Mouse (Mus musculus) WW6 (cell line): Measurements from ENCODE around the gene Slc52a3.

Source experiments
- DNase-seq: peaks from one replicate; pipeline ENCODE4 v3.0.0-alpha.2; 2013; ENCODE audit warnings: low read depth, low spot score

The Slc52a3 gene

GRCm38 (mm10) chr2:152048003-152048980 is 52.0 kb downstream of the Slc52a3 start:
- no peak for DNase-seq

- DNase-seq: no peak
Observed at GRCm38 (mm10) chr2:152048981-152049441, 52.7 kb downstream of the Slc52a3 start.

- no peak for DNase-seq
Observed at GRCm38 (mm10) chr2:152049611-152050270, 53.4 kb downstream of the Slc52a3 start.

GRCm38 (mm10) chr2:152050316-152050715 is 54.0 kb downstream of the Slc52a3 start:
- no peak for DNase-seq

GRCm38 (mm10) chr2:152051985-152052384 is 55.7 kb downstream of the Slc52a3 start:
- DNase-seq: no peak

- DNase-seq: no peak
Observed at GRCm38 (mm10) chr2:152055406-152055805, 59.1 kb downstream of the Slc52a3 start.

GRCm38 (mm10) chr2:152056368-152057251 is 60.3 kb downstream of the Slc52a3 start:
- no peak for DNase-seq

GRCm38 (mm10) chr2:152057252-152057563 is 60.9 kb downstream of the Slc52a3 start:
- DNase-seq: no peak
